Mouse (Mus musculus): ENCODE measurements at regions not wholly inside any gene's neighbourhood (a gene's known extent, or its start where the extent isn't known, plus 50 kb on each side); places are given as distances from the start of the nearest gene placed in this dataset.

- no peak overlapping the region for H3K27ac ChIP-seq (replicated peaks in 1 of 2; ENCODE audit: control insufficient read depth in 1 of 2, insufficient read depth in 1 of 2, low read depth in 2 of 2, low read length in 2 of 2)
- 72% methylated on average over 4 of the region's 4 CpGs for WGBS
- H3K4me1 ChIP-seq (ENCODE audit: control insufficient read depth in 2 of 2, insufficient read depth in 2 of 2, low read length in 2 of 2), result no peaks in the 10 kb centered on the region
- no peak overlapping the region for H3K9ac ChIP-seq (ENCODE audit: low read length)
- H3K4me2 ChIP-seq (ENCODE audit: low read length), result no peak overlapping the region
- H3K4me3 ChIP-seq (ENCODE audit: control insufficient read depth in 1 of 2, insufficient read depth in 1 of 2, low read depth in 1 of 2, low read length in 2 of 2), result no peak overlapping the region
- ATAC-seq (ENCODE audit: insufficient number of reproducible peaks, insufficient read depth, low FRiP score, low read depth), result no peak
- no peaks in the 10 kb centered on the region for H3K27me3 ChIP-seq (ENCODE audit: control insufficient read depth, insufficient read depth, low read length)
- no peaks in the 10 kb centered on the region for H3K36me3 ChIP-seq (ENCODE audit: control insufficient read depth, insufficient read depth, low read length)
- 0 out of 2 replicates have a peak, but pooled peaks cover 3% of the 10 kb centered on the region for H3K9me3 ChIP-seq (ENCODE audit: control insufficient read depth, low read length)
These were observed 98.4 kb downstream of the Atp23 start for GRCm38 (mm10) chr10:126802732-126803131.

GRCm38 (mm10) chr10:126799393-126799792 lies 101.8 kb downstream of the Atp23 start:
- Histone ChIP-seq H3K4me1 (ENCODE audit: control insufficient read depth in 2 of 2, insufficient read depth in 2 of 2, low read length in 2 of 2) (no peaks in the 10 kb centered on the region), H3K9ac (ENCODE audit: low read length) (no peak overlapping the region), H3K4me3 (ENCODE audit: control insufficient read depth in 1 of 2, insufficient read depth in 1 of 2, low read depth in 1 of 2, low read length in 2 of 2) (no peak overlapping the region), H3K27ac (replicated peaks in 1 of 2; ENCODE audit: control insufficient read depth in 1 of 2, insufficient read depth in 1 of 2, low read depth in 2 of 2, low read length in 2 of 2) (no peak overlapping the region), H3K9me3 (ENCODE audit: control insufficient read depth, low read length) (no peaks in the 10 kb centered on the region), H3K36me3 (ENCODE audit: control insufficient read depth, insufficient read depth, low read length) (no peaks in the 10 kb centered on the region), H3K4me2 (ENCODE audit: low read length) (no peak overlapping the region), H3K27me3 (ENCODE audit: control insufficient read depth, insufficient read depth, low read length) (no peaks in the 10 kb centered on the region)
- ATAC-seq (ENCODE audit: insufficient number of reproducible peaks, insufficient read depth, low FRiP score, low read depth), result no peak
- 47% methylated on average over 4 of the region's 4 CpGs for WGBS

- Histone ChIP-seq H3K4me1 (ENCODE audit: control insufficient read depth in 2 of 2, insufficient read depth in 2 of 2, low read length in 2 of 2) (no peaks in the 10 kb centered on the region), H3K4me2 (ENCODE audit: low read length) (no peak overlapping the region), H3K27me3 (ENCODE audit: control insufficient read depth, insufficient read depth, low read length) (no peaks in the 10 kb centered on the region), H3K36me3 (ENCODE audit: control insufficient read depth, insufficient read depth, low read length) (no peaks in the 10 kb centered on the region), H3K9ac (ENCODE audit: low read length) (no peak overlapping the region), H3K4me3 (ENCODE audit: control insufficient read depth in 1 of 2, insufficient read depth in 1 of 2, low read depth in 1 of 2, low read length in 2 of 2) (no peak overlapping the region), H3K9me3 (ENCODE audit: control insufficient read depth, low read length) (no peaks in the 10 kb centered on the region), H3K27ac (replicated peaks in 1 of 2; ENCODE audit: control insufficient read depth in 1 of 2, insufficient read depth in 1 of 2, low read depth in 2 of 2, low read length in 2 of 2) (no peak overlapping the region)
- ATAC-seq (ENCODE audit: insufficient number of reproducible peaks, insufficient read depth, low FRiP score, low read depth), result no peak
- WGBS, result 74% methylated on average over 3 of the region's 3 CpGs
These were observed 108.0 kb downstream of the Atp23 start for GRCm38 (mm10) chr10:126793136-126793535.

- Histone ChIP-seq H3K4me1 (ENCODE audit: control insufficient read depth in 2 of 2, insufficient read depth in 2 of 2, low read length in 2 of 2) (no peaks in the 10 kb centered on the region), H3K4me2 (ENCODE audit: low read length) (no peak overlapping the region), H3K27me3 (ENCODE audit: control insufficient read depth, insufficient read depth, low read length) (no peaks in the 10 kb centered on the region), H3K9me3 (ENCODE audit: control insufficient read depth, low read length) (no peaks in the 10 kb centered on the region), H3K27ac (replicated peaks in 1 of 2; ENCODE audit: control insufficient read depth in 1 of 2, insufficient read depth in 1 of 2, low read depth in 2 of 2, low read length in 2 of 2) (no peak overlapping the region), H3K36me3 (ENCODE audit: control insufficient read depth, insufficient read depth, low read length) (no peaks in the 10 kb centered on the region), H3K9ac (ENCODE audit: low read length) (no peak overlapping the region; the same call in 1 of the 2 replicates), H3K4me3 (ENCODE audit: control insufficient read depth in 1 of 2, insufficient read depth in 1 of 2, low read depth in 1 of 2, low read length in 2 of 2) (no peak overlapping the region)
- no peak for ATAC-seq (ENCODE audit: insufficient number of reproducible peaks, insufficient read depth, low FRiP score, low read depth)
- 31% methylated on average over 10 of the region's 10 CpGs for WGBS
These were observed 108.8 kb downstream of the Atp23 start for GRCm38 (mm10) chr10:126792371-126792835.

GRCm38 (mm10) chr10:126788277-126788676 lies 112.9 kb downstream of the Atp23 start:
- Histone ChIP-seq H3K36me3 (ENCODE audit: control insufficient read depth, insufficient read depth, low read length) (no peaks in the 10 kb centered on the region), H3K4me1 (ENCODE audit: control insufficient read depth in 2 of 2, insufficient read depth in 2 of 2, low read length in 2 of 2) (no peaks in the 10 kb centered on the region), H3K4me3 (ENCODE audit: control insufficient read depth in 1 of 2, insufficient read depth in 1 of 2, low read depth in 1 of 2, low read length in 2 of 2) (no peak overlapping the region), H3K4me2 (ENCODE audit: low read length) (no peak overlapping the region), H3K27ac (replicated peaks in 1 of 2; ENCODE audit: control insufficient read depth in 1 of 2, insufficient read depth in 1 of 2, low read depth in 2 of 2, low read length in 2 of 2) (no peak overlapping the region), H3K27me3 (ENCODE audit: control insufficient read depth, insufficient read depth, low read length) (no peaks in the 10 kb centered on the region), H3K9me3 (ENCODE audit: control insufficient read depth, low read length) (no peaks in the 10 kb centered on the region), H3K9ac (ENCODE audit: low read length) (no peak overlapping the region)
- no peak for ATAC-seq (ENCODE audit: insufficient number of reproducible peaks, insufficient read depth, low FRiP score, low read depth)
- WGBS, result 93% methylated on average over 5 of the region's 5 CpGs

- no peaks in the 10 kb centered on the region for H3K36me3 ChIP-seq (ENCODE audit: control insufficient read depth, insufficient read depth, low read length)
- H3K9ac ChIP-seq (ENCODE audit: low read length), result no peak overlapping the region
- no peak overlapping the region for H3K27ac ChIP-seq (replicated peaks in 1 of 2; ENCODE audit: control insufficient read depth in 1 of 2, insufficient read depth in 1 of 2, low read depth in 2 of 2, low read length in 2 of 2)
- no peak overlapping the region for H3K4me3 ChIP-seq (ENCODE audit: control insufficient read depth in 1 of 2, insufficient read depth in 1 of 2, low read depth in 1 of 2, low read length in 2 of 2)
- H3K27me3 ChIP-seq (ENCODE audit: control insufficient read depth, insufficient read depth, low read length), result no peaks in the 10 kb centered on the region
- H3K4me1 ChIP-seq (ENCODE audit: control insufficient read depth in 2 of 2, insufficient read depth in 2 of 2, low read length in 2 of 2), result no peaks in the 10 kb centered on the region
- WGBS, result 84% methylated on average over 8 of the region's 8 CpGs
- no peaks in the 10 kb centered on the region for H3K9me3 ChIP-seq (ENCODE audit: control insufficient read depth, low read length)
- no peak for ATAC-seq (ENCODE audit: insufficient number of reproducible peaks, insufficient read depth, low FRiP score, low read depth)
- no peak overlapping the region for H3K4me2 ChIP-seq (ENCODE audit: low read length)
These were observed 118.0 kb downstream of the Atp23 start for GRCm38 (mm10) chr10:126783161-126783560.

- Histone ChIP-seq H3K9me3 (ENCODE audit: control insufficient read depth, low read length) (no peaks in the 10 kb centered on the region), H3K4me1 (ENCODE audit: control insufficient read depth in 2 of 2, insufficient read depth in 2 of 2, low read length in 2 of 2) (no peaks in the 10 kb centered on the region), H3K27me3 (ENCODE audit: control insufficient read depth, insufficient read depth, low read length) (no peaks in the 10 kb centered on the region), H3K9ac (ENCODE audit: low read length) (no peak overlapping the region), H3K36me3 (ENCODE audit: control insufficient read depth, insufficient read depth, low read length) (no peaks in the 10 kb centered on the region), H3K27ac (replicated peaks in 1 of 2; ENCODE audit: control insufficient read depth in 1 of 2, insufficient read depth in 1 of 2, low read depth in 2 of 2, low read length in 2 of 2) (no peak overlapping the region), H3K4me3 (ENCODE audit: control insufficient read depth in 1 of 2, insufficient read depth in 1 of 2, low read depth in 1 of 2, low read length in 2 of 2) (no peak overlapping the region), H3K4me2 (ENCODE audit: low read length) (no peak overlapping the region)
- WGBS, result 74% methylated on average over 3 of the region's 3 CpGs
- ATAC-seq (ENCODE audit: insufficient number of reproducible peaks, insufficient read depth, low FRiP score, low read depth), result no peak
These were observed 124.6 kb downstream of the Atp23 start for GRCm38 (mm10) chr10:126776603-126777002.

- Histone ChIP-seq H3K4me2 (ENCODE audit: low read length) (no peak overlapping the region), H3K9me3 (ENCODE audit: control insufficient read depth, low read length) (no peaks in the 10 kb centered on the region), H3K27ac (replicated peaks in 1 of 2; ENCODE audit: control insufficient read depth in 1 of 2, insufficient read depth in 1 of 2, low read depth in 2 of 2, low read length in 2 of 2) (no peak overlapping the region), H3K9ac (ENCODE audit: low read length) (no peak overlapping the region), H3K36me3 (ENCODE audit: control insufficient read depth, insufficient read depth, low read length) (no peaks in the 10 kb centered on the region), H3K27me3 (ENCODE audit: control insufficient read depth, insufficient read depth, low read length) (no peaks in the 10 kb centered on the region), H3K4me3 (ENCODE audit: control insufficient read depth in 1 of 2, insufficient read depth in 1 of 2, low read depth in 1 of 2, low read length in 2 of 2) (no peak overlapping the region), H3K4me1 (ENCODE audit: control insufficient read depth in 2 of 2, insufficient read depth in 2 of 2, low read length in 2 of 2) (no peaks in the 10 kb centered on the region)
- ATAC-seq (ENCODE audit: insufficient number of reproducible peaks, insufficient read depth, low FRiP score, low read depth), result no peak
- WGBS, result 82% methylated on average over 13 of the region's 13 CpGs
These were observed 125.2 kb downstream of the Atp23 start for GRCm38 (mm10) chr10:126775946-126776345.

Measured in heart, embryonic 14.5 days (tissue).